Mouse (Mus musculus) B cell, adult (primary cell): ENCODE results near the gene A730046J19Rik. TPM values are rescaled to one million over a fixed set of nuclear protein-coding genes. Genes with fewer than 3 reads are reported as not detected.

Source experiments
- total RNA-seq: library from RNA; stranded (reverse); gene quantifications from 4 replicates; pipeline ENCODE4 v1.2.4, GENCODE M21; 2023; ENCODE audit not compliant: inconsistent age

A730046J19Rik gene
- total RNA-seq, result 0.22 TPM in 1 of 4 replicates, not detected in the others

GRCm38 (mm10) chrX:144153523-144153922 is at the start of gene A730046J19Rik:
A730046J19Rik (plus strand) TSS chrX:144153695.

Other genes starting within 250 kb of the A730046J19Rik start
- not detected in 4 replicates for gene Dcx, start 220.4 kb upstream of the A730046J19Rik start, total RNA-seq
- gene Alg13, start 164.1 kb downstream of the A730046J19Rik start, total RNA-seq, result 13.3 to 15.1 TPM (median 14.1 TPM) in 4 replicates